Mouse (Mus musculus) hindbrain, embryonic 14.5 days (tissue): ENCODE data around the gene Abhd16a. TPM values are rescaled to one million over a fixed set of nuclear protein-coding genes. Genes with fewer than 3 reads are reported as not detected.

Experiments used
- ATAC-seq: fragments of 200-750 bp; cut with Nextera tagmentation; 2 replicates; pipeline ENCODE4 v1.8.0; 2017; ENCODE audit warnings: moderate number of reproducible peaks, mild to moderate bottlenecking, moderate TSS enrichment, moderate library complexity; ENCODE audit not compliant: low FRiP score
- DNase-seq: peaks from one replicate; pipeline ENCODE4 v3.0.0-alpha.2; 2015; ENCODE audit warnings: low spot score
- H3K27ac ChIP-seq: fragments of 300-500 bp; sonication (generic); 2 replicates; pipeline ENCODE4 v1.5.1; 2014; ENCODE audit warnings: mild to moderate bottlenecking, moderate library complexity
- H3K27me3 ChIP-seq: fragments of 300-500 bp; sonication (generic); 2 replicates; pipeline ENCODE4 v1.6.1; 2014; ENCODE audit warnings: mild to moderate bottlenecking, low read length, mixed read lengths; ENCODE audit not compliant: control insufficient read depth, insufficient read depth
- H3K36me3 ChIP-seq: fragments of 300-500 bp; sonication (generic); replicated peaks from 2 replicates; pipeline ENCODE4 v1.6.1; 2014; ENCODE audit not compliant: control insufficient read depth, insufficient read depth
- H3K4me1 ChIP-seq: fragments of 300-500 bp; sonication (generic); replicated peaks from 2 replicates; pipeline ENCODE4 v1.6.1; 2014; ENCODE audit warnings: antibody characterized with exemption, low read length, mixed read lengths; ENCODE audit not compliant: control insufficient read depth, insufficient read depth
- H3K4me2 ChIP-seq: fragments of 300-500 bp; sonication (generic); replicated peaks from 2 replicates; pipeline ENCODE4 v1.6.1; 2014; ENCODE audit warnings: mild to moderate bottlenecking, moderate library complexity
- H3K4me3 ChIP-seq: fragments of 300-500 bp; sonication (generic); replicated peaks from 2 replicates; pipeline ENCODE4 v1.5.1; 2014; ENCODE audit warnings: mild to moderate bottlenecking, low read length
- H3K9ac ChIP-seq: fragments of 300-500 bp; sonication (generic); 2 replicates; pipeline ENCODE4 v1.6.1; 2014
- H3K9me3 ChIP-seq: fragments of 300-500 bp; sonication (generic); 2 replicates; pipeline ENCODE4 v1.6.1; 2016; ENCODE audit warnings: low read length; ENCODE audit not compliant: control insufficient read depth
- WGBS: fragments of 180-500 bp; shearing (Covaris S2); extraction: QIAGEN DNeasy Blood & Tissue Kit; methylation state at CpG from one replicate; pipeline ENCODE4 v1.1.7; 2014; 5-methylcytosine and 5-hydroxymethylcytosine counted together
- polyA plus RNA-seq: library from polyadenylated mRNA; unstranded; fragments of >200 nt; fragmentation: Nextera tagmentation; extraction: Ambion mirVana; gene quantifications from 2 replicates; pipeline ENCODE4 v1.2.1, GENCODE M21; 2014

Abhd16a gene
- polyA plus RNA-seq, 1 experiment from 2014 or later, result 86.8 TPM

DNA sequence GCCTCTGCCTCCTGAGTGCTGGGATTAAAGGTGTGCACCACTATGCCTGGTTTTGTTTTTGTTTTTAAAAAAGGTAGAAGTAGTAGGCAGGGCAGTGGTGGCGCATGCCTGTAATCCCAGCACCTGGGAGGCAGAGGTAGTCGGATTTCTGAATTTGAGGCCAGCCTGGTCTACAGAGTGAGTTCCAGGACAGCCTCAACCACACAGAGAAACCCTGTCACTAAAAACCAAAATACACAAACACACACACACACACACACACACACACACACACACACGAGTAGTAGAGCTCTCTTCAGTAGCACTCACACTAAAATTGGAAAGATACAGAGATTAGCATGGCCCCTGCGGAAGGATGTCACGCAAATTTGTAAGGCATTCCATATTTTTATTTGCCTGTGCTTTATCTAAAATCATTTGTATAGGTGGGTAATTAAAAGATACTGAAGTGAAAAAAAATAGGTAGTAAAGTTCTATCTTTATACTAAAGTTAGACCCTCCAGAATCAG lies 40.1 kb upstream of the Abhd16a start:
- H3K9me3 ChIP-seq, result no peaks in the 10 kb centered on the region
- H3K4me3 ChIP-seq, result no peak overlapping the region
- 0 out of 2 replicates have a peak, but pooled peaks cover 6% of the 10 kb centered on the region for H3K36me3 ChIP-seq
- WGBS, result 74% methylated on average over 5 of the region's 5 CpGs
- no peak overlapping the region for H3K9ac ChIP-seq
- no peaks in the 10 kb centered on the region for H3K27me3 ChIP-seq
- DNase-seq, result no peak
- no peak for ATAC-seq
- peak overlapping the region; percentile 59 for H3K4me2 ChIP-seq
- peaks cover 27% of the 10 kb centered on the region for H3K4me1 ChIP-seq
- H3K27ac ChIP-seq, result peak overlapping the region; percentile 88; the same call in 1 of the 2 replicates

DNA sequence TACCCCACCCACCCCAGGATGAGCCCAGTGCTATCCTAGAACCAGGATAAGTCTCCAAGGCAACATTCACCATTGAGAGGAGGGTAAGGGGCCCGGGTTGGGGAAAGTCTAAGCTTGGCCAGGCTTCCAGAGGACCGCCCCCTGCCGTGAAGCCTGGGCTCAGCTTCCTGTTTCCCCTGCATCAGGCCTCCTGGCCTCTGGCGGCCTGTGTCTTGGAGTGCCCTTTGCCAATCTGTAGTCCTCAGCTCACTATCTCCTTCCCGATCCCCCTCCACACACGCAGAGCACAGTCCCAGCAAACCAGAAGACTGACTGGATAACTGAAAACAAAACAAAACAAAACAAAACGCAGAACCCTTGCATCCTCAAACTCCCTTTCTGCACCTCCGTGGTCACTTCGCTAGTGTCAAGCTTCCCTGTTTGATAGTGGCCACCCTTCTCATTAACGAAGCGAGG lies 39.5 kb upstream of the Abhd16a start, which contains the start of gene Clic1:
Gene Clic1, plus strand, starts transcription at position 406 of the 456 bp plus-strand sequence.
- WGBS, result 5% methylated on average over 11 of the region's 11 CpGs
- Histone ChIP-seq H3K4me1 (peaks cover 27% of the 10 kb centered on the region), H3K9ac (peak within 1 kb of the TSS; percentile 62), H3K4me3 (peak within 1 kb of the TSS; percentile 39), H3K27me3 (no peaks in the 10 kb centered on the region), H3K36me3 (0 out of 2 replicates have a peak, but pooled peaks cover 10% of the 10 kb centered on the region), H3K9me3 (no peaks in the 10 kb centered on the region), H3K4me2 (peak within 1 kb of the TSS; percentile 59), H3K27ac (peak within 1 kb of the TSS; percentile 88)
- ATAC-seq (peak; percentile 1; the same call in 1 of the 2 replicates), DNase-seq (peak; percentile 65)

DNA sequence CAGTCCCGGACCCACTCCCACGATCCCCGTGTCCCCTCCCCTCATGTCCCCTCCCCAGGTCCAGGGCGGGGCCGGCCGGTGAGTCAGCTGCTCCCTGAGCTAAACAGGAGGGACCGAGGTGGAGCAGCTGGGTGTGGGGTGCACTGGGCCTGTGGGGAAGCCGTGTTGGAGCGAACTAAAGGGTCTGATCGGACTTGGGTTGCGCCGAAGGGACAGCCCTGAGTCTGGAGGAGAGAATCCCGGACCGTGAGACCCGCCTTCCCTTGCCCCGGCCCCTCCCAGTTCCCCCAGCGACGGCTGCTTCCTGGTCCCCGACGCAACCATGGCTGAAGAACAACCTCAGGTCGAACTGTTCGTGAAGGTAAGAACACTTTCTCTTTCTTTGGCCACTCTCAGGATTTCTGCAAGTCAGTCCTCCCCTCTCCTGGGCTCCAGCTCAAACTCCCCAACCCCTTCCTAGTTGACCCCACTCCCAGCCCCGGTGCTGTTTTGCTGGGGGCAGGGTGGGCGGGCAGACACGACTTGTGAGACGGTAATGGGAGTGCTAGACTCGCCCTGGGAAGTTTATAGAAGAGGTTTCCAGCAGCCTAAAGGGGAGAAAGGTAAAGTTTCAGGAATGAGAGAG lies 38.8 kb upstream of the Abhd16a start:
- Histone ChIP-seq H3K4me2 (peak overlapping the region; percentile 59), H3K4me3 (peak overlapping the region; percentile 39), H3K27ac (peak overlapping the region; percentile 88), H3K27me3 (no peaks in the 10 kb centered on the region), H3K9me3 (no peaks in the 10 kb centered on the region), H3K36me3 (0 out of 2 replicates have a peak, but pooled peaks cover 10% of the 10 kb centered on the region), H3K4me1 (peaks cover 27% of the 10 kb centered on the region), H3K9ac (peak overlapping the region; percentile 62)
- no peak for DNase-seq
- ATAC-seq, result no peak
- WGBS, result 1% methylated on average over 27 of the region's 27 CpGs

DNA sequence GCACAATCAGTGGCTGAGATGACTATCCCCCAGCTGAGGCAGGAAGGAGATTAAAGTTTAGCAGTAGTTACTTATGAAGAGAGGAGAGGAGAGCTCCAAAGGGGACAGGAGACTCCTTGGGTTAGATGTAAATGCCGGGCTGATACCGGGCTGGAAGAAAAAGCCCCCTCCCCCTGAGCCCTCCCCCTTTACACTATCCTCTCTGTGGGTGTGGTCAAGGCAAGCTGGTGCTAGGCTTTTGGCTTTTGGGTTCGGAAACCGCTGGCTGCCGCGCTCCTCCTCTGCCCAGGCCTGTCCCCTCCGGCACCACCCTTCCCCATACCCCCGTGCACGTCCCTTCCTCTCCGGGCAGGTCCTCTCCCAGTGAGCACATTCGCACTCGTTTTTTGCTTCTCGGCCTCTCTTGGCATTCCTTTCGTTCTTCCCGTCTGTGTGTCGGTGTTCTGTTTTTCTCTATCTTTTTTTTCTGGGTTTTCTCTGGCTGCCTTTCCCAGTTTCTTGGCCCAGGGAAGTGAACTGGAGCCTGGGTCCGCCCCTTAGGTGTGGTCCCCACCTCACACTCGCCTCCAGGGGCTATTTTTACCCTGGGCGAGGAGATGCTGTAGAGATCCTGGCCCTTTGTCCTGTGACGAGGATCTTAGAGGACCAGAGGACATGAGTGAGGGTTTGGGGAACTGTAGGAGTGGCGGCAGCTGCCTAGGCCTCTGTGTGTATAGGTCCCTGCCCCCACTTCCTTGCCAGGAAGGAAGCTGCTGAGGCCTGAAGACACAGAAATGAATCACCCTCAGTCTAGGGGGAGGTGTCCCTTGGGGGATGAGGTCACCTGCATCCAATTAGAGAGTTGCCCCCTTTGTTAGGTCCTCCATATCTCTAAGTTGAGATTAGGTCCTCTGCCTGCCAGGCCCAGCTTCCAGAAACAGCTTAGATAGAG lies 37.6 kb upstream of the Abhd16a start:
- ATAC-seq (peak; percentile 22; the same call in 1 of the 2 replicates), DNase-seq (peak; percentile 62)
- H3K4me3 ChIP-seq, result peak overlapping the region; percentile 39
- H3K9me3 ChIP-seq, result no peaks in the 10 kb centered on the region
- peaks cover 18% of the 10 kb centered on the region; the same call in 1 of the 2 replicates for H3K36me3 ChIP-seq
- WGBS, result 3% methylated on average over 21 of the region's 21 CpGs
- H3K4me2 ChIP-seq, result peak overlapping the region; percentile 59
- H3K27me3 ChIP-seq, result no peaks in the 10 kb centered on the region
- peak overlapping the region; percentile 87 for H3K27ac ChIP-seq
- peaks cover 19% of the 10 kb centered on the region; the same call in 1 of the 2 replicates for H3K4me1 ChIP-seq
- H3K9ac ChIP-seq, result peak overlapping the region; percentile 53

DNA sequence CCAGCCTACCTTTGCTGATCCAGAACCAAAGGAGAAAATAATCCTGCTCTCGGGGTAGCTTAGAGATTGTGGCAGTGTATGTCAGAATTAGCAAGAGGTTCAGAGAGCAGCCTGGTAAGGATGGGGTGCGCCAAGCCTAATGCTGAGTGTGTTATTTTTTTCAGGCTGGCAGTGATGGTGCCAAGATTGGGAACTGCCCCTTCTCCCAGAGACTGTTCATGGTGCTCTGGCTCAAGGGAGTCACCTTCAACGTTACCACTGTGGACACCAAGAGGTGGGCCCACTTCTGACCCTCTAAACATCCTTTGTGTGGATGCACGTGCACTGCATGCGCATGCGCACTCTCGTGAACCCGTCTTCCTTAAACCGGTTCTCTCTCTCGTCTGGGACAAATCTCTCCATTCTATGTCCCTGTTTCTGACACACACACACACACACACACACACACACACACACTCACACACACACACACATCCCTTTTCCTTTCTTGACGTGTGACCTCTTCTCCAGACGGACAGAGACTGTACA lies 36.7 kb upstream of the Abhd16a start:
- Histone ChIP-seq H3K4me1 (peaks cover 16% of the 10 kb centered on the region; the same call in 1 of the 2 replicates), H3K27ac (peak overlapping the region; percentile 87), H3K36me3 (peaks cover 18% of the 10 kb centered on the region; the same call in 1 of the 2 replicates), H3K9me3 (no peaks in the 10 kb centered on the region), H3K4me2 (peak overlapping the region; percentile 59), H3K9ac (peak overlapping the region; percentile 53), H3K4me3 (no peak overlapping the region), H3K27me3 (no peaks in the 10 kb centered on the region)
- DNase-seq (no peak), ATAC-seq (no peak)
- 81% methylated on average over 12 of the region's 12 CpGs for WGBS

DNA sequence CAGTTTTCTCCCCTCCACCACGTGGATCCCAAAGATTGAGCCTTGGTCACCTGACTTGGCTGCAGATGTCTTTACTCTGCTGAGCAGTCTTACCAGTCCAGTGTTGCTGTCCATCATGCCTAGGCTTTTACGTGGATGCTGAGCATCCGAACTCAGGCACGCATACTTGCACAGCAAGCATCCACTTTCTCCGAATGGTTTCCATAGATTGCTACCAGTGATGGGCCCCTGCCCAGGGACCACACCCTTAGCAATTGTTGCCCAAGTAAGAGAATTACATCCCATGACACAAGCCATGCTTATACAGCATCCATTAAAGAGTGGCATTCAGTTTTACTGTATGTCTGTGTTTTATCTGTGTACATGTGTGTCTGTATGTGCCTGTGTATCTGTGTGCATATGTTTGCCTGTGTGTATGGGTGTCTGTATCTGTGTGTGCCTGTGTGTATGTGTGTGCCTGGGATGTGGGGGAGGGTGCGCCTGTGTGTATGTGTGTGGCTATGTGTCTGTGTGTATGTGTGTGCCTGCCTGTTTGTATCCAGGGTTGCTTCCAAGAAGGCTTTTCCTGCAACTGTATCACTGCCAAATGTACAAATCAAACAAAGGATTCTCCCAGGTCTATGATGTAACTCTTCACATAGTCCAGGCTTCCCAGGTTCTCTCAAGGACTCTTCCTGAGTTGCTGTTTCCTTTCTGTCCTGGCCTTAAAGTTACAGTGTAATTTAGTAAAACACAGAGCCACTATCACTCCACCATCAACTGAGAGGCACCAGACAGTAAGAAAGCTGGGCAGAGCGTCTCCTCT lies 33.2 kb upstream of the Abhd16a start:
- Histone ChIP-seq H3K4me3 (no peak overlapping the region), H3K9me3 (no peaks in the 10 kb centered on the region), H3K4me2 (no peak overlapping the region), H3K36me3 (peaks cover 23% of the 10 kb centered on the region), H3K27me3 (no peaks in the 10 kb centered on the region), H3K27ac (no peak overlapping the region), H3K4me1 (peaks cover 20% of the 10 kb centered on the region), H3K9ac (no peak overlapping the region)
- ATAC-seq (no peak), DNase-seq (no peak)
- WGBS, result 95% methylated on average over 7 of the region's 7 CpGs

DNA sequence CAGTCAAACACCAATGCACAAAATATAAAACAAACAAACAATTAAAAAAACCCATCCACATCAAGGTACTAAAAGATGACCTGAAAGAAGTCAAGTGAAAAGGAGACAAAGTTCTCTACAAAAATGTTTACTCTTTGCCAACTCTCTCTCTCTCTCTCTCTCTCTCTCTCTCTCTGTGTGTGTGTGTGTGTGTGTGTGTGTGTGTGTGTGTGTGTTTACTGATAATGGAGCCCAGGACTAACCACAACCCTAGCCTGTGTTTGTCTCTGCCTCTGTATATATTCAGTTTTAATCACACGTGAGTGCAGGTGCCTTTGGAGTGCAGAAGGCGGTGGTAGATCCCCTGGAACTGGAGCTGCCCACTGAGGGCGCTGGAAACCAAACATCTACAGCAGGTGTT lies 32.0 kb upstream of the Abhd16a start:
- ATAC-seq, result no peak

DNA sequence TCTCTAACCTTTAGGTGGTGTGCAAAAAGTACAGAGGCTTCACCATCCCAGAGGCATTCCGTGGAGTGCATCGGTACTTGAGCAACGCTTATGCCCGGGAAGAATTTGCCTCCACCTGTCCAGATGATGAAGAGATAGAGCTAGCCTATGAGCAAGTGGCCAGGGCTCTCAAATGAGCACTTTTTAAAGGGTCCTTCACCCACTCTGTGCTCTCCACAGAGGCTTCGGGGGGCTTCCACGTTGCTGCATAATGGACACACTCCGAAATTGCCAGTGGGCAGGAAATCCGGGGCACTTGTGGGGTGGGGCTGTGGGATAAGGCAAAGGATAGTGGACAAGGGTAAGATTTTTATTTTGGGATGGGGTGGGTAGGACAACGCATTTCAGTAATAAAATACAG lies 30.7 kb upstream of the Abhd16a start:
- H3K4me3 ChIP-seq, result peak overlapping the region; percentile 85
- H3K9me3 ChIP-seq, result no peaks in the 10 kb centered on the region
- peak overlapping the region; percentile 66 for H3K4me2 ChIP-seq
- ATAC-seq, result peak; percentile 1; the same call in 1 of the 2 replicates
- peaks cover 40% of the 10 kb centered on the region for H3K36me3 ChIP-seq
- peak overlapping the region; percentile 88 for H3K9ac ChIP-seq
- WGBS, result 70% methylated on average over 9 of the region's 9 CpGs
- 0 out of 2 replicates have a peak overlapping the region, but pooled peaks have one; percentile 88 for H3K27ac ChIP-seq
- peaks cover 13% of the 10 kb centered on the region for H3K4me1 ChIP-seq
- H3K27me3 ChIP-seq, result no peaks in the 10 kb centered on the region; the same call in 1 of the 2 replicates
- DNase-seq, result no peak

More for the DNA sequence above, 32.0 kb upstream of the Abhd16a start:
- H3K9ac ChIP-seq, result no peak overlapping the region
- no peaks in the 10 kb centered on the region for H3K9me3 ChIP-seq
- H3K4me2 ChIP-seq, result no peak overlapping the region
- H3K27ac ChIP-seq, result no peak overlapping the region
- peaks cover 33% of the 10 kb centered on the region for H3K36me3 ChIP-seq
- no peak overlapping the region for H3K4me3 ChIP-seq
- WGBS, result 82% methylated on average over 3 of the region's 3 CpGs
- no peaks in the 10 kb centered on the region for H3K27me3 ChIP-seq
- peaks cover 13% of the 10 kb centered on the region for H3K4me1 ChIP-seq
- DNase-seq, result no peak
